Mouse (Mus musculus): ENCODE measurements at regions not wholly inside any gene's neighbourhood (a gene's known extent, or its start where the extent isn't known, plus 50 kb on each side); places are given as distances from the start of the nearest gene placed in this dataset.

DNA sequence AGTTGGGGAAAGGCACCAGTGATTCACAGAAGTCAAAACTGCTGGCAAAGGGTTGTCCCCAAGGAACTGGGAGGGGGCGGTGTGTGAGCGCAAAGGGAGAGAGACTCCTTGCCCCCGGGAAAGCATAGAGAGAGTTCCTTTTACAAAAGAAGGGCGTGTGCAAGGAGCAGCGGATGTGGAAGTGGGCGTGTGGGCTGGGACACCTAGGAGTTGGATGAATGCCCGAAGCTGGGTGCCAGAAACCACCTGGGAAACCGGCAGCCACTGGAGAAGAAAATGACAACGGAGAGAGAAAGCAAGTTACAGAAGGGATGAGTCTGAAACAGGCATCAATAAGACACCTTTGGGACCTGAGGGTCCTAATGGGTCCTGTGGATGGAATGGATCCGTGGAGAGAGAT is 133.8 kb upstream of the Hmga2 start:
- 56% methylated on average over 10 of the region's 10 CpGs for WGBS
- Histone ChIP-seq H3K9me3 (replicated peaks; ENCODE audit: control insufficient read depth, low read length) (no peaks in the 10 kb centered on the region), H3K4me3 (ENCODE audit: low read length) (no peak overlapping the region), H3K36me3 (ENCODE audit: control insufficient read depth, insufficient read depth) (no peaks in the 10 kb centered on the region), H3K4me1 (ENCODE audit: control insufficient read depth, insufficient read depth, low read length) (no peaks in the 10 kb centered on the region), H3K27ac (ENCODE audit: low read length) (no peak overlapping the region), H3K9ac (ENCODE audit: low read length) (no peak overlapping the region), H3K4me2 (ENCODE audit: low read depth, low read length) (no peak overlapping the region), H3K27me3 (ENCODE audit: control insufficient read depth, insufficient read depth, low read length) (no peaks in the 10 kb centered on the region)
- no peak for ATAC-seq (replicated peaks; ENCODE audit: extremely low read depth, insufficient read depth, low FRiP score)

DNA sequence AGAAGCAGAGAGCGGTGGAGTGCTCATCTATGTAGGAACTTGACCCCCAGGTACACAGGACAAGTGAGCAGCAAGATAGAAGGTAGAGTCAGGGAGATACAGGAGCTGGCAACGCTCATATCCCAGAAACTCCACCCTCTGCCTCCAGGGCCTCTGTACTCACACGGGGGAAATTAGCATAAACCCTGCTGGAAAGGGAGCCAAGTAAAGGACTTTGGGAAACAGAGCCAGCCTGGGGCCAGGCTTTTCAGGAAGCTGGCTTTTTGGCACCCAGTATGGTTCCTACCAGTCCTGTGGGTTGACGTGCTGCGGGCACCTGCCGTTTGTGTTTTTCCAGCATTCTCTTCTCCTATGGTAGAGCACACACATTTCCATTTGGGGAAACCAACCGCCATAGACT is 128.2 kb upstream of the Hmga2 start:
- 65% methylated on average over 7 of the region's 7 CpGs for WGBS
- no peaks in the 10 kb centered on the region for H3K36me3 ChIP-seq (ENCODE audit: control insufficient read depth, insufficient read depth)
- no peak overlapping the region for H3K9ac ChIP-seq (ENCODE audit: low read length)
- no peaks in the 10 kb centered on the region for H3K9me3 ChIP-seq (replicated peaks; ENCODE audit: control insufficient read depth, low read length)
- H3K27me3 ChIP-seq (ENCODE audit: control insufficient read depth, insufficient read depth, low read length): no peaks in the 10 kb centered on the region
- no peak overlapping the region for H3K4me3 ChIP-seq (ENCODE audit: low read length)
- H3K27ac ChIP-seq (ENCODE audit: low read length): no peak overlapping the region
- no peak for ATAC-seq (replicated peaks; ENCODE audit: extremely low read depth, insufficient read depth, low FRiP score)
- no peak overlapping the region for H3K4me2 ChIP-seq (ENCODE audit: low read depth, low read length)
- H3K4me1 ChIP-seq (ENCODE audit: control insufficient read depth, insufficient read depth, low read length): no peaks in the 10 kb centered on the region

DNA sequence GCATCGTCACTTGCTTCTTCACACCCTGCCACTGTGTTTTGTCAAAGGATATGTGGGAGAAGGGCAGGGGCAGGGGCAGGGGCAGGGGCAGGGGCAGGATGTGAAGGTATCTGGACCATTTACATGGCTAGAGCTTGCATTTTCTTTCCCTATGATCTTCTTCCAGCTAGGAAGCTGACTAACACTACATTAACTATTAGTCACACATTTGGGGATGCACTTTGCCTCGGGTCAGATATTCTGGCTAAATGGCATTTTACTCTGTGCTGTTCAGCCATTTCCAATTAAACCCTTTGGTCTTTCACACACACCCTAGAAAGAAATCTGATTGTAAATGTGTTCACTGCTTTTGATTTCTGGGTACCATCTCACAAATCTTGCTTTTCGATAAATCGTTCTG is 126.9 kb upstream of the Hmga2 start:
- ATAC-seq (replicated peaks; ENCODE audit: extremely low read depth, insufficient read depth, low FRiP score): no peak
- no peaks in the 10 kb centered on the region for H3K36me3 ChIP-seq (ENCODE audit: control insufficient read depth, insufficient read depth)
- H3K4me2 ChIP-seq (ENCODE audit: low read depth, low read length): no peak overlapping the region
- no peak overlapping the region for H3K27ac ChIP-seq (ENCODE audit: low read length)
- H3K9me3 ChIP-seq (replicated peaks; ENCODE audit: control insufficient read depth, low read length): no peaks in the 10 kb centered on the region
- WGBS: 82% methylated on average over 4 of the region's 4 CpGs
- H3K4me1 ChIP-seq (ENCODE audit: control insufficient read depth, insufficient read depth, low read length): no peaks in the 10 kb centered on the region
- no peak overlapping the region for H3K9ac ChIP-seq (ENCODE audit: low read length)
- H3K4me3 ChIP-seq (ENCODE audit: low read length): no peak overlapping the region
- H3K27me3 ChIP-seq (ENCODE audit: control insufficient read depth, insufficient read depth, low read length): no peaks in the 10 kb centered on the region

DNA sequence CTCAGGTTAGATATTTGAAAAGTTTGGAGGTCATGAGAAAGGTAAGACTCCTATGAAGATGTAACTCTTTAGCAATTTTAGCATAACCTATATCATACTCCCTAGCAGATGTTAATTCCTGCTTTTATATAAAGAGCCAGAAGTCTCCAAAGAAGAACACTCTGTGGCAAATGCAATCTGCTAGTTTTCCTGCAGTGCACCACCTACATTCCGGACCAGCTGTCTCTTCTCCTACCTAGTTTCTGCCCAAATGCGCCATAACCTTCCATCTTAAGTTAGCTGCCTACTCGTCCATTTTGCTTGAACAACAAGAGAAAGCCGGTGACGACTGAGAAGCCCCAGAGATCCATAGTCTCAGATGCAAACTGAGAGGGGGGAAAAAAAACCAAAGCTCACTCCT is 124.5 kb upstream of the Hmga2 start:
- H3K4me2 ChIP-seq (ENCODE audit: low read depth, low read length): no peak overlapping the region
- WGBS: 86% methylated on average over 5 of the region's 5 CpGs
- H3K9ac ChIP-seq (ENCODE audit: low read length): no peak overlapping the region
- no peaks in the 10 kb centered on the region for H3K4me1 ChIP-seq (ENCODE audit: control insufficient read depth, insufficient read depth, low read length)
- H3K9me3 ChIP-seq (replicated peaks; ENCODE audit: control insufficient read depth, low read length): no peaks in the 10 kb centered on the region
- H3K36me3 ChIP-seq (ENCODE audit: control insufficient read depth, insufficient read depth): no peaks in the 10 kb centered on the region
- ATAC-seq (replicated peaks; ENCODE audit: extremely low read depth, insufficient read depth, low FRiP score): no peak
- H3K27me3 ChIP-seq (ENCODE audit: control insufficient read depth, insufficient read depth, low read length): no peaks in the 10 kb centered on the region
- no peak overlapping the region for H3K4me3 ChIP-seq (ENCODE audit: low read length)
- H3K27ac ChIP-seq (ENCODE audit: low read length): no peak overlapping the region

DNA sequence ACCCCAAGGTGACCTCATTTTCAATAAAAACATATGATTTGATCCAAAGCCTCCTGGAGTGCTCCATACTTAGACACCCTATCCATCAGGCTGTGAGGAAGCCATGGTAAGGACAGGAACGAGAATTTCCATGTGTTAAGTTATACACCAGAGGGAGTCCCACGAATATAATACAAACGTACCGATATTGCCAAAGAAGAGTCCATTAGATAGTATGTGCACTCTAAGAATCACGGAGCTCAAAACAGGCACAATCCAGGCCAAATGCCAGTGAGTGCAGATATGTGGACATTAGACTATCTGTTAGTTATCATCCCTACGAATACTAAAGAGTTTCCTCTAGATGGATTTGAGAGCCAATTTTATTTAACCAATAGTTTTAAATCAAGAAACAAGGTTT is 123.3 kb upstream of the Hmga2 start:
- Histone ChIP-seq H3K27ac (ENCODE audit: low read length) (no peak overlapping the region), H3K4me3 (ENCODE audit: low read length) (no peak overlapping the region), H3K9me3 (replicated peaks; ENCODE audit: control insufficient read depth, low read length) (0 out of 2 replicates have a peak, but pooled peaks cover 3% of the 10 kb centered on the region), H3K27me3 (ENCODE audit: control insufficient read depth, insufficient read depth, low read length) (no peaks in the 10 kb centered on the region), H3K4me1 (ENCODE audit: control insufficient read depth, insufficient read depth, low read length) (no peaks in the 10 kb centered on the region), H3K36me3 (ENCODE audit: control insufficient read depth, insufficient read depth) (no peaks in the 10 kb centered on the region), H3K9ac (ENCODE audit: low read length) (no peak overlapping the region), H3K4me2 (ENCODE audit: low read depth, low read length) (no peak overlapping the region)
- no peak for ATAC-seq (replicated peaks; ENCODE audit: extremely low read depth, insufficient read depth, low FRiP score)
- WGBS: 71% methylated on average over 6 of the region's 6 CpGs

DNA sequence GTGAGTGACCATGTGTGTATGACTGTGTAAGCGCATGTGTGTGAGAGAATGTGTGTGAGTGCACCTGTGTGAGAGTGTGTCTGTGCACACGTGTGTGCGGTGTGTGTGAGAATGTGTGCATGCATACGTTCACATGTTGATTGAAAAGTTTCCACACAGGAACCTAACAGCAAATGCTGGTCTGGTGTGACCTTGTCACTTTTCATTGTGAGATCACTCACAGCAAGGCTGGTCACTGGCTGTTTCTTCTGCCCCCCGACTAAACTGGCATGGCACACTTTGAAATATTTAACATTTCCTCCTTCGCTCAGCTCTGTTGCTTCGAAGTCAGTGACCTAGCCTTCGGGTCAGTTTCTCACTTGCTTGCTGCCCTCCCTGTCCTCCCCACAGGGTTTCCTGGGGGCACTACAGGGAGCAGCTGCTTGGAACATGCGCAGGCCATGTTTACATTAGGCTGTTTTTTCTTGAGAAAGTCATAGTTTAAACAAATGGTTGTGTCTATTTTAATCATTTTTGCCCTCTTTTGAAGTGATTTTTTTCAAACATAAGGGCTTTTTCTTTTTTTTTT is 121.1 kb upstream of the Hmga2 start:
- H3K9me3 ChIP-seq (replicated peaks; ENCODE audit: control insufficient read depth, low read length): peaks cover 10% of the 10 kb centered on the region
- H3K4me3 ChIP-seq (ENCODE audit: low read length): no peak overlapping the region
- no peaks in the 10 kb centered on the region for H3K36me3 ChIP-seq (ENCODE audit: control insufficient read depth, insufficient read depth)
- H3K27ac ChIP-seq (ENCODE audit: low read length): no peak overlapping the region
- no peak overlapping the region for H3K9ac ChIP-seq (ENCODE audit: low read length)
- H3K4me1 ChIP-seq (ENCODE audit: control insufficient read depth, insufficient read depth, low read length): no peaks in the 10 kb centered on the region
- H3K27me3 ChIP-seq (ENCODE audit: control insufficient read depth, insufficient read depth, low read length): no peaks in the 10 kb centered on the region
- H3K4me2 ChIP-seq (ENCODE audit: low read depth, low read length): no peak overlapping the region
- WGBS: 63% methylated on average over 9 of the region's 9 CpGs
- no peak for ATAC-seq (replicated peaks; ENCODE audit: extremely low read depth, insufficient read depth, low FRiP score)

DNA sequence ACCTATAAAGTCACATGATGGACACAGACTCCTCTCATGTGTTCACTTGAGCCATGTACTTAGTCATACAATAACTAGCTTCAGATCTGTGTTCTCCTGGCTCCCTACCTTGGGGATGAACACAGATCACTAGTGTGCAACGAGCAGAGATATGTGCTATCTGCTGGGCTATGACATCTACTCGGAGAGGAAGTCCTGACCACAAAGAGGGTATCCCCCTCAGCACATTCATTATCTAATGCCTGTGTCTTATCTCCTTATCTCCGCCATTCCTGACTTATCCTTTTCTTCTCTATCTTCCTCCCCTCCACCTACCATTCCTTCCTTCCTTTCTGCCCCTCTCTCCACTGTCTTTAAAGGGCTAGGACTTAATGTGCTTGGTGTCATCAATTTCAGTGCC is 118.9 kb upstream of the Hmga2 start:
- H3K27ac ChIP-seq (ENCODE audit: low read length): no peak overlapping the region
- H3K36me3 ChIP-seq (ENCODE audit: control insufficient read depth, insufficient read depth): no peaks in the 10 kb centered on the region
- WGBS: 68% methylated on average over 3 of the region's 3 CpGs
- H3K4me1 ChIP-seq (ENCODE audit: control insufficient read depth, insufficient read depth, low read length): no peaks in the 10 kb centered on the region
- ATAC-seq (replicated peaks; ENCODE audit: extremely low read depth, insufficient read depth, low FRiP score): no peak
- no peaks in the 10 kb centered on the region for H3K27me3 ChIP-seq (ENCODE audit: control insufficient read depth, insufficient read depth, low read length)
- H3K4me3 ChIP-seq (ENCODE audit: low read length): no peak overlapping the region
- H3K4me2 ChIP-seq (ENCODE audit: low read depth, low read length): no peak overlapping the region
- no peak overlapping the region for H3K9ac ChIP-seq (ENCODE audit: low read length)
- H3K9me3 ChIP-seq (replicated peaks; ENCODE audit: control insufficient read depth, low read length): peaks cover 10% of the 10 kb centered on the region

DNA sequence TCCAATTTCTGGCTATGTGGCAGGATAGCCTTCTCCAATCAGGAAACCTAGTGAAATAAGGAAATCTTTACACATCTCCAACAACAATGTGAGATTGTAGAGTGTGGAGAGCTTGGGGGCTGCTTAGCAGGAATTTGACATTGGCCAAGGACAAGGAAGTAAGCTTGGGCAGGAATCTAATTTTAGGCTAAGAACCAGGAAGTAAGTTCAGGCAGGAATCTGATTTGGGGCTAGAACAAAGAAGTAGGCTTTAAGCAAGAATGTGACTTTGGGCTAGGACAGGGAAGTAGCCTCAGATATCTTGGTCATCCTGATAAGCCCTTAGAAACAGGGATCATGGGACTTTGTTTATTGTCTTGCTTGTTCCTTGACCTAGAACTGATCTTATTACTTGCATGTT is 117.6 kb upstream of the Hmga2 start:
- Histone ChIP-seq H3K9me3 (replicated peaks; ENCODE audit: control insufficient read depth, low read length) (peaks cover 10% of the 10 kb centered on the region), H3K9ac (ENCODE audit: low read length) (no peak overlapping the region), H3K27me3 (ENCODE audit: control insufficient read depth, insufficient read depth, low read length) (no peaks in the 10 kb centered on the region), H3K4me1 (ENCODE audit: control insufficient read depth, insufficient read depth, low read length) (no peaks in the 10 kb centered on the region), H3K4me2 (ENCODE audit: low read depth, low read length) (no peak overlapping the region), H3K36me3 (ENCODE audit: control insufficient read depth, insufficient read depth) (no peaks in the 10 kb centered on the region), H3K4me3 (ENCODE audit: low read length) (no peak overlapping the region), H3K27ac (ENCODE audit: low read length) (no peak overlapping the region)
- ATAC-seq (replicated peaks; ENCODE audit: extremely low read depth, insufficient read depth, low FRiP score): no peak

DNA sequence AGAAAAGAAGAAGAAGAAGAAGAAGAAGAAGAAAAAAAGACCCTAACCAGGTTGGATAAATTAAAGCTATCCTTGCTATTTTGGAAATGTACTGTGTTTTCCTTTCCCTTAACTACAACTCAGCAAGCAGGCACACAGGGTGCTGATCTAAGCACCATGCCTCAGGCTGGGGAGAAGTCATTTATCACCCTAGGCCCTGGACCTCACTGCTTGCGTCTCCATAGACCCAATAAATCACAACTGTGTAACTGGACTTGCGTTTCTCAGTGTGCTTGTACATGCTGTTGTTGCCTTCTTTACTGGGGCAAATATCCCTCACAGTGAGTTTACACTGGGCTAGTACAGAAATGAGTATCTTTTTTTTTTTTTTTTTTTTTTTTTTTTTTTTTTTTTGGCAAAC is 113.4 kb upstream of the Hmga2 start:
- Histone ChIP-seq H3K9me3 (replicated peaks; ENCODE audit: control insufficient read depth, low read length) (peaks cover 7% of the 10 kb centered on the region), H3K27me3 (ENCODE audit: control insufficient read depth, insufficient read depth, low read length) (no peaks in the 10 kb centered on the region), H3K4me3 (ENCODE audit: low read length) (no peak overlapping the region), H3K4me1 (ENCODE audit: control insufficient read depth, insufficient read depth, low read length) (no peaks in the 10 kb centered on the region), H3K9ac (ENCODE audit: low read length) (no peak overlapping the region), H3K36me3 (ENCODE audit: control insufficient read depth, insufficient read depth) (no peaks in the 10 kb centered on the region), H3K4me2 (ENCODE audit: low read depth, low read length) (no peak overlapping the region), H3K27ac (ENCODE audit: low read length) (no peak overlapping the region)
- 82% methylated on average over 2 of the region's 2 CpGs for WGBS
- ATAC-seq (replicated peaks; ENCODE audit: extremely low read depth, insufficient read depth, low FRiP score): no peak
